Mouse (Mus musculus): ENCODE measurements around the gene Srp54b. TPM values are rescaled to one million over a fixed set of nuclear protein-coding genes. Genes with fewer than 3 reads are reported as not detected.
"Not testable (repeated sequence)": the region's sequence is repeated elsewhere in the genome, so short reads cannot be mapped to it uniquely, and the experiment has no call there.

Gene Srp54b
- 64.6 and 69.9 TPM in 2 replicates for polyA plus RNA-seq (2014; fragmentation: Nextera tagmentation; extraction: Ambion mirVana)

- H3K9me3 ChIP-seq (ENCODE audit: control insufficient read depth, low read length); H3K27ac ChIP-seq (ENCODE audit: low read depth, low read length); H3K4me3 ChIP-seq (ENCODE audit: low read depth, low read length); H3K4me1 ChIP-seq (ENCODE audit: control insufficient read depth, insufficient read depth, low read length); H3K4me2 ChIP-seq (ENCODE audit: low read depth, low read length); H3K36me3 ChIP-seq (ENCODE audit: control insufficient read depth, insufficient read depth, low read length); H3K9ac ChIP-seq (replicated peaks; ENCODE audit: low read depth, low read length); H3K27me3 ChIP-seq (ENCODE audit: control insufficient read depth, insufficient read depth, low read length): not testable (repeated sequence)
- ATAC-seq (ENCODE audit: low read depth): peak; percentile 99
- WGBS: no CpG with 5 or more reads among the region's 57 CpGs
Measured at GRCm38 (mm10) chr12:55154559-55155448, at the start of gene Srp54b. Gene Srp54b, plus strand, starts transcription at chr12:55155104.

- H3K4me2 ChIP-seq (ENCODE audit: low read depth, low read length); H3K27me3 ChIP-seq (ENCODE audit: control insufficient read depth, insufficient read depth, low read length); H3K4me3 ChIP-seq (ENCODE audit: low read depth, low read length); H3K27ac ChIP-seq (ENCODE audit: low read depth, low read length); ATAC-seq (ENCODE audit: low read depth); H3K36me3 ChIP-seq (ENCODE audit: control insufficient read depth, insufficient read depth, low read length); H3K9me3 ChIP-seq (ENCODE audit: control insufficient read depth, low read length); H3K9ac ChIP-seq (replicated peaks; ENCODE audit: low read depth, low read length); H3K4me1 ChIP-seq (ENCODE audit: control insufficient read depth, insufficient read depth, low read length): not testable (repeated sequence)
- no CpG with 5 or more reads among the region's 7 CpGs for WGBS
Measured at GRCm38 (mm10) chr12:55112616-55113015, 42.3 kb upstream of the Srp54b start.

GRCm38 (mm10) chr12:55124242-55124641 is 30.7 kb upstream of the Srp54b start, which contains the start of gene Fam177a:
Gene Fam177a, plus strand, starts transcription at chr12:55124469.
- no CpG with 5 or more reads among the region's 40 CpGs for WGBS
- ATAC-seq (ENCODE audit: low read depth): peak; percentile 99
- not testable (repeated sequence) for H3K36me3 ChIP-seq (ENCODE audit: control insufficient read depth, insufficient read depth, low read length)

GRCm38 (mm10) chr12:55124731-55125130 is 30.2 kb upstream of the Srp54b start:
- ATAC-seq (ENCODE audit: low read depth): peak; percentile 54
- not testable (repeated sequence) for H3K4me2 ChIP-seq (ENCODE audit: low read depth, low read length); H3K4me3 ChIP-seq (ENCODE audit: low read depth, low read length); H3K36me3 ChIP-seq (ENCODE audit: control insufficient read depth, insufficient read depth, low read length); H3K9me3 ChIP-seq (ENCODE audit: control insufficient read depth, low read length); H3K9ac ChIP-seq (replicated peaks; ENCODE audit: low read depth, low read length); H3K27me3 ChIP-seq (ENCODE audit: control insufficient read depth, insufficient read depth, low read length); H3K4me1 ChIP-seq (ENCODE audit: control insufficient read depth, insufficient read depth, low read length); H3K27ac ChIP-seq (ENCODE audit: low read depth, low read length)
- WGBS: no CpG with 5 or more reads among the region's 18 CpGs

More at GRCm38 (mm10) chr12:55124242-55124641, 30.7 kb upstream of the Srp54b start, which contains the start of gene Fam177a:
- not testable (repeated sequence) for H3K4me2 ChIP-seq (ENCODE audit: low read depth, low read length); H3K4me3 ChIP-seq (ENCODE audit: low read depth, low read length); H3K9ac ChIP-seq (replicated peaks; ENCODE audit: low read depth, low read length); H3K27ac ChIP-seq (ENCODE audit: low read depth, low read length); H3K27me3 ChIP-seq (ENCODE audit: control insufficient read depth, insufficient read depth, low read length); H3K9me3 ChIP-seq (ENCODE audit: control insufficient read depth, low read length); H3K4me1 ChIP-seq (ENCODE audit: control insufficient read depth, insufficient read depth, low read length)

- not testable (repeated sequence) for H3K9ac ChIP-seq (replicated peaks; ENCODE audit: low read depth, low read length); H3K9me3 ChIP-seq (ENCODE audit: control insufficient read depth, low read length); ATAC-seq (ENCODE audit: low read depth); H3K36me3 ChIP-seq (ENCODE audit: control insufficient read depth, insufficient read depth, low read length); H3K27me3 ChIP-seq (ENCODE audit: control insufficient read depth, insufficient read depth, low read length); H3K4me1 ChIP-seq (ENCODE audit: control insufficient read depth, insufficient read depth, low read length); H3K27ac ChIP-seq (ENCODE audit: low read depth, low read length); H3K4me2 ChIP-seq (ENCODE audit: low read depth, low read length); H3K4me3 ChIP-seq (ENCODE audit: low read depth, low read length)
- no CpG with 5 or more reads among the region's 6 CpGs for WGBS
Measured at GRCm38 (mm10) chr12:55135540-55135939, 19.4 kb upstream of the Srp54b start.

- ATAC-seq (ENCODE audit: low read depth); H3K27ac ChIP-seq (ENCODE audit: low read depth, low read length); H3K4me3 ChIP-seq (ENCODE audit: low read depth, low read length); H3K9me3 ChIP-seq (ENCODE audit: control insufficient read depth, low read length); H3K27me3 ChIP-seq (ENCODE audit: control insufficient read depth, insufficient read depth, low read length); H3K4me1 ChIP-seq (ENCODE audit: control insufficient read depth, insufficient read depth, low read length); H3K9ac ChIP-seq (replicated peaks; ENCODE audit: low read depth, low read length); H3K36me3 ChIP-seq (ENCODE audit: control insufficient read depth, insufficient read depth, low read length); H3K4me2 ChIP-seq (ENCODE audit: low read depth, low read length): not testable (repeated sequence)
- WGBS: no CpG with 5 or more reads among the region's 6 CpGs
Measured at GRCm38 (mm10) chr12:55137859-55138258, 17.0 kb upstream of the Srp54b start.

- H3K9me3 ChIP-seq (ENCODE audit: control insufficient read depth, low read length); H3K4me3 ChIP-seq (ENCODE audit: low read depth, low read length); H3K9ac ChIP-seq (replicated peaks; ENCODE audit: low read depth, low read length); H3K27me3 ChIP-seq (ENCODE audit: control insufficient read depth, insufficient read depth, low read length); H3K4me1 ChIP-seq (ENCODE audit: control insufficient read depth, insufficient read depth, low read length); H3K27ac ChIP-seq (ENCODE audit: low read depth, low read length); H3K4me2 ChIP-seq (ENCODE audit: low read depth, low read length); H3K36me3 ChIP-seq (ENCODE audit: control insufficient read depth, insufficient read depth, low read length); ATAC-seq (ENCODE audit: low read depth): not testable (repeated sequence)
- under 1% methylated on average over 10 of the region's 24 CpGs for WGBS
Measured at GRCm38 (mm10) chr12:55155449-55155783, 512 bp downstream of the Srp54b start.

GRCm38 (mm10) chr12:55167034-55167557 is 12.2 kb downstream of the Srp54b start:
- not testable (repeated sequence) for H3K9me3 ChIP-seq (ENCODE audit: control insufficient read depth, low read length); H3K4me3 ChIP-seq (ENCODE audit: low read depth, low read length); H3K36me3 ChIP-seq (ENCODE audit: control insufficient read depth, insufficient read depth, low read length); H3K4me2 ChIP-seq (ENCODE audit: low read depth, low read length); H3K9ac ChIP-seq (replicated peaks; ENCODE audit: low read depth, low read length); ATAC-seq (ENCODE audit: low read depth); H3K4me1 ChIP-seq (ENCODE audit: control insufficient read depth, insufficient read depth, low read length); H3K27ac ChIP-seq (ENCODE audit: low read depth, low read length); H3K27me3 ChIP-seq (ENCODE audit: control insufficient read depth, insufficient read depth, low read length)
- WGBS: no CpG with 5 or more reads among the region's 7 CpGs

GRCm38 (mm10) chr12:55187686-55188085 is 32.8 kb downstream of the Srp54b start:
- no CpG with 5 or more reads among the region's 8 CpGs for WGBS
- not testable (repeated sequence) for H3K27me3 ChIP-seq (ENCODE audit: control insufficient read depth, insufficient read depth, low read length); H3K36me3 ChIP-seq (ENCODE audit: control insufficient read depth, insufficient read depth, low read length); H3K4me2 ChIP-seq (ENCODE audit: low read depth, low read length); H3K9me3 ChIP-seq (ENCODE audit: control insufficient read depth, low read length); H3K27ac ChIP-seq (ENCODE audit: low read depth, low read length); H3K4me1 ChIP-seq (ENCODE audit: control insufficient read depth, insufficient read depth, low read length); H3K9ac ChIP-seq (replicated peaks; ENCODE audit: low read depth, low read length); H3K4me3 ChIP-seq (ENCODE audit: low read depth, low read length); ATAC-seq (ENCODE audit: low read depth)

Measured in neural tube, embryonic 14.5 days (tissue).